Mouse (Mus musculus) retina, postnatal 7 days (tissue): ENCODE results near the gene Wsb1.
A peak's percentile ranks its signal among the peaks of the same experiment; 100 is the strongest.
"Not testable (repeated sequence)": the region's sequence is repeated elsewhere in the genome, so short reads cannot be mapped to it uniquely, and the experiment has no call there.

Experiments
- DNase-seq: peaks from one replicate; pipeline ENCODE4 v3.0.0-alpha.2; 2012; ENCODE audit warnings: low read depth, low spot score

Gene Wsb1

GRCm38 (mm10) chr11:79267171-79267570 is 12.7 kb upstream of the Wsb1 start:
- no peak for DNase-seq

GRCm38 (mm10) chr11:79264376-79264775 is 9.9 kb upstream of the Wsb1 start:
- no peak for DNase-seq

GRCm38 (mm10) chr11:79260126-79260525 is 5.7 kb upstream of the Wsb1 start:
- DNase-seq, result not testable (repeated sequence)

GRCm38 (mm10) chr11:79258738-79259137 is 4.3 kb upstream of the Wsb1 start:
- no peak for DNase-seq

GRCm38 (mm10) chr11:79253542-79254390 is 705 bp downstream of the Wsb1 start:
- DNase-seq, result no peak

- DNase-seq, result no peak
These were observed 1.5 kb downstream of the Wsb1 start for GRCm38 (mm10) chr11:79252881-79253541.

GRCm38 (mm10) chr11:79239024-79239423 is 15.4 kb downstream of the Wsb1 start:
- DNase-seq, result no peak

- DNase-seq, result no peak
These were observed 16.1 kb downstream of the Wsb1 start for GRCm38 (mm10) chr11:79238398-79238752.

GRCm38 (mm10) chr11:79237644-79238397 is 16.6 kb downstream of the Wsb1 start:
- DNase-seq, result no peak

- DNase-seq, result no peak
These were observed 24.3 kb downstream of the Wsb1 start for GRCm38 (mm10) chr11:79230251-79230570.

GRCm38 (mm10) chr11:79229561-79230250 is 24.8 kb downstream of the Wsb1 start:
- peak; percentile 21 for DNase-seq

GRCm38 (mm10) chr11:79229057-79229504 is 25.4 kb downstream of the Wsb1 start:
- no peak for DNase-seq

GRCm38 (mm10) chr11:79228089-79228488 is 26.4 kb downstream of the Wsb1 start:
- DNase-seq, result no peak

- DNase-seq, result no peak
These were observed 28.9 kb downstream of the Wsb1 start for GRCm38 (mm10) chr11:79225371-79226155.

- DNase-seq, result peak; percentile 69
These were observed 29.8 kb downstream of the Wsb1 start for GRCm38 (mm10) chr11:79224562-79225280.

- no peak for DNase-seq
These were observed 31.1 kb downstream of the Wsb1 start for GRCm38 (mm10) chr11:79223420-79223819.

- no peak for DNase-seq
These were observed 31.8 kb downstream of the Wsb1 start for GRCm38 (mm10) chr11:79222661-79223060.

- DNase-seq, result no peak
These were observed 32.8 kb downstream of the Wsb1 start for GRCm38 (mm10) chr11:79221641-79222040.

- DNase-seq, result no peak
These were observed 35.4 kb downstream of the Wsb1 start for GRCm38 (mm10) chr11:79218936-79219626.

GRCm38 (mm10) chr11:79218061-79218460 is 36.4 kb downstream of the Wsb1 start:
- no peak for DNase-seq
